Mouse (Mus musculus): Measurements from ENCODE around the gene Yars2.
"Not testable (repeated sequence)": the region's sequence is repeated elsewhere in the genome, so short reads cannot be mapped to it uniquely, and the experiment has no call there.

The Yars2 gene

DNA sequence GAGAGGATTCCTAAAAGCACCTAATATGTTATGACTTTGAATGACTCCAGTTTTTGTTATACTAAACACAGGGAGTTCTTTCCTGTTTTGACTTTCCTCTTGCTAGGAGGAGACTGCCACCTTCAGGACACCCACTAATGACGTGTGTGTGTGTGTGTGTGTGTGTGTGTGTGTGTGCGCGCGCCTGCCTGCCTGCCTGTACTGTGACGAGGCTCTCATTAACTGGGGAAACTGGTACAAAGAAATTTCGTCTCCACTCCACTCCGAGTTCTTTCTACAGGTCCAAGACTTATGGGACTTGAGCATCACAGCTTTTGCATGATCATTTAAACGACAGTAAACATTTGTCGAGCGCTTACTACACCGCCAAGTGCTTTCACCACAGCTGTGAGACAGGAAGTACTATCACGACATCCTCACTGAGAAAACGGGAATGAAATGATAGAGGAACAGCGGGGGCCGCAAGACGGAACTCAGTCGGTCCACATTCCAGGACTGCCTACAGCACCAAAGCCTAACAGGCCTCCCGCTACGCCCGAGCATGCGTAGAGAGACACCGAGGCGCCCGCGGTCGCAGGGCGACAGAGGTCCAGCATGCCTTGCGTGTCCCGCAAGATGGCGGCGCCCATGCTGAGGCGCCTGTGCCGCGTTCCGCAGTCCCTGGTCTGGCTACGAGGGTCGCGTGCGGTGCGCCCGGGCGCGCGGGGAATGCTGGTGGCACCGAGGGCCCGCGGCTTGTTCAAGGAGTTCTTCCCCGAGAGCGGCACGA is at the start of gene Yars2:
Yars2 (plus strand) TSS at position 597 of the 769 bp plus-strand sequence.
- DNase-seq = peak; percentile 95

DNA sequence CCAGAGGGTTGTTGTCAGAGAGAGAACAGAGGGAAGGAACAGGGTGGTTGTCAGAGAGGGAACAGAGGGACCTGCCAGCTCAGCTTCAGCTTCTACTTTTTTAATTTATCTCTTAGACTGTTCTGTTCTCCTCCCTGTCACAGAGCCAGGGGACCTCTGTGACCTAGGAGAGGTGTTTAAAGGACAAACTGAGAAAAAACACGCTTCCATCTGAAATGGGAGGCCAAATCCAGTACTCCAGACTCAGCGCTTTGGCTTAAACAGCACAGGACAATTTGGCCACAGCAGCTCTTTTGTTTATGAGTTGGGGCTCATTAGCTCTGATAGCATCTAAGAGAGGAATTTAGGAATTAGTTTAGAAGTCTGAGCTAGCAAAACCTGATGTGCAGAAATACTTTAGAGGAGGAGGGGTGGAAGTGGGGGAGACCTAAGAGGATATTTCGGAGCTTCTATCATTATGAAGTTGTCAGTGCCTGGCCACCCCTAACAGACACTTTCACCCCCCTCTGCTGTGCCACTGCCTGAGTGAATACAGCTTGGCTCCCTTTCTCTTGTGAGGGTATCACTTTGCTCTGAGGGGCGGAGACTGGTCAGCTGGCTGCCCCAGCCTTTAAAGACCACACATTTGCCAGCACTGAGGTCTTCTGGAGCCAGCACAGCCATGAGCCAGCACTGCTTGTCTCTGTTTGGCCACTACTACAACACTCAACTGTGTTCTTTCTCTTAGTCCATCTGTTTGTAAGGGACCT is 49.3 kb upstream of the Yars2 start:
- DNase-seq = peak; percentile 65

DNA sequence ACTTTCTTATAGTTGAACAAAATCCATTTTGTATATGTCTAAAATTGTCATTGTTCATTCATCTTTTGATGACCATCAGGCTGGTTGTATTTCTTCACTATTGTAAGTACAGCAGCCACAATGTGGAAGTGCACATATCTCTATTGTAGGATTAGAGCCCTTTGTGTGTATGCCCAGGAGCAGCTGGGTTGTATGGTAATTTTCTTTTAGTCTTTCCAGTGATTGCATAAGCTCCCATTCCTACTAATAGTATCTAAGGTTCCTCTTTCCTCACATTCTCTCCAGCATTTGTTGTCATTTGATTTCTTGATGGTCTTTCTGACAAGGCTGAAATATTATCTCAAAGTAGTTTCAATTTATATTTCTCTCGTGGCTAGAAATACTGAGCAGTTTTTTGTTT is 47.5 kb upstream of the Yars2 start:
- DNase-seq = no peak

DNA sequence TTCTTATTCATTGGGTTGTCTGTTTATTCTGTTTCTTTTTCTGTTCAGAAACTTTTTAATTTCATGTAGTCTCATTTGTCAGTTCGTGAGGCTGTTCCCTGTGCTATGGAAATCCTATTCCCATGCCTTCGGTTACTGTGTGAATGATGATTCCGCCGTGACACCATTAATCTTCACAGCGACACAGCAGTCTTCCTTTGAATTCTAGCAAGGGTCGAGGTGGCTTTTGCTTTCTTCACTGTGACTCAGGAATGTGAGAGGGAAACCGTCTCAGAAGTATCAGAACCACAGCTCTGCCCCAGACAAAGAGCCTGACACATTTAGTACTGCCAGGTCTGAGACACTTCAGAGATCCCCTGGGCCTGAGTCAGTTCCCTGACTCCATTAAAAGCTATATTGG is 46.9 kb upstream of the Yars2 start:
- no peak for DNase-seq

DNA sequence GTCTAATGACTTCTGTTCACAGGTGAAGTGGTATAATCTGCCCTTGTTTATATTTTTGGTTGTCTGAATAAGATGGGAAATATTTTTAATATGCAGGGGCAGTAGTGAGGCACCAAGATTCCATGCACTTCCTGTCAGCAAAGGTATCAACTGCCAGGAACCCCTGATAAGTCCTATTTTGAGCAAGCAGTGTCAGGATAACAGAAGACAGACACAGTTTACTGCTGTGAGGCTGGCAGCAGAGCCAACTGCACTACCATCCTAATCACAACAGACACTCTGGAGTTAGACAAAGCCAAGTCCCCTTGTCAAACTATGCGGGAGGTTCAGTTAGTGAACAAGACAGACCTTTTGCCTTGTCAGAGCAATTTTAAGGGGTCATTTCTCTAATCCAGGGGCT is 46.1 kb upstream of the Yars2 start:
- DNase-seq = no peak

DNA sequence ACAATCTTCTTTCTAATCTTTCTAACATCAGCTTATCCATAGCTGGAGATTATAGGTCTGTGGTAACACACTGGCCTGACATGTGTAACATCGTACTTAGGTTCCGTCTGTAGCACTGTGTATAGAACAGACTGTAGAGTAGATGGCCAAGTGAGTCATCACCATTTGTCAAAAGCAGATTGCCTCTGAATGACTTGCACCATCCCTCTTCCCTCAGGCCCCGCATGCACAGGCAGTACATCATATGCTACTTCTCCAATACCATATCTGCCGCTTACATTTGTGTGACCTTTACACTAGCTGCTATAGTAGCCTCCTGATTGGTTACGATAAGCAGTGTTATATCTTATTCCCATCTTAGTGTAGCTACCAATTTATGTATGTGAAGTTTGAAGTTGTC is 41.9 kb upstream of the Yars2 start:
- DNase-seq = no peak

DNA sequence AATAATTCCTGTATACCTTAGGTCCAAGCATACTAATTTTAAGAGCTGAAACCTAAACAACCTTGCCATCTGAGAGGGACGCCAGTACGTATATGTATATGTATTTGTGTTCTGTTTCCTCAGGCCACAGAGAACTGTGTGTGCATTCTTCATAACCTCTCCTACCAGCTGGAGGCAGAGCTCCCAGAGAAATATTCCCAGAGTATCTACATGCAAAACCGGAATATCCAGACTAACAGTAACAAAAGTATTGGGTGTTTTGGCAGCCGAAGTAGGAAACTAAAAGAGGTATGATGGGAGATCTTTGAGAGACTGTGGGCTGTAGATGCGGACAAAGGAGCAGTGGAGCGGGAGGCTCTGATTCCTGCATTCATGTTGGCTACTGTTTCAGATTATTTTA is 41.3 kb upstream of the Yars2 start:
- DNase-seq = no peak

DNA sequence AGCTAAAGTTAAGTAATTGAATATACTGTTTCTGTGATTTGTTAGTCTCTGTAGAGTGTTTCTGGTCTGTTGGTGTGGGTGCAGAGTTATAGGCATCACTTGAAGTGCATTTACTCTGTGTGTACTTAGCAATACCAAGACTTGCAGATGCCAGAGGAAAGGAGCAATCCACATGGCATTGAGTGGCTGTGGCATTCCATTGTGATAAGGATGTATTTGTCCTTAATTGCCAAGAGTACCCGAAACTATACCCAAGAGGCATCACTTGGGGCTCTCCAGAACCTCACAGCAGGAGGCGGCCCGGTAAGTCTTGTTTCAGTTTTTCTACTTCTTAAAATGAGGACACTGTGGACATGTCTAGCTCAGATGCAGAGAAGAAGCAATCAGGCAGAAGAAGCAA is 40.3 kb upstream of the Yars2 start:
- no peak for DNase-seq

DNA sequence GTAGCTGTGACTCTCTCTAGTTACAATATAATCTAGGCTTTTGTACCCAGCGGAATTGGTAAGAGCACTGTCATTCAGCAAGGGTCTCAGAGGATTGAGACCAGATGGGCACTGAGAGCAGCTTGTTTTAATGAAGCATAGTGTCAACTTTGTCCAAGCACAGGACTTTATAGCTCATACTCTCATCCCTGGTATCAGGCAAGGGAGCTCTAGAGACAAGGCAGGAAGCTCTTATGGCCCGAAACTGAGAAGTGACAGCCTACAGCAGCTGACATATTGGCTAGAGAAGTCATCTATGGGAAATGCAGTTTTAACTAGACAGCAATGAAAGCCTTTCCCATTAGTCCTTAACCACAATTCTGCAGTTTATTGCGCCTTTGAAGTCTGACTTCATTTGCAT is 29.8 kb upstream of the Yars2 start:
- no peak for DNase-seq

DNA sequence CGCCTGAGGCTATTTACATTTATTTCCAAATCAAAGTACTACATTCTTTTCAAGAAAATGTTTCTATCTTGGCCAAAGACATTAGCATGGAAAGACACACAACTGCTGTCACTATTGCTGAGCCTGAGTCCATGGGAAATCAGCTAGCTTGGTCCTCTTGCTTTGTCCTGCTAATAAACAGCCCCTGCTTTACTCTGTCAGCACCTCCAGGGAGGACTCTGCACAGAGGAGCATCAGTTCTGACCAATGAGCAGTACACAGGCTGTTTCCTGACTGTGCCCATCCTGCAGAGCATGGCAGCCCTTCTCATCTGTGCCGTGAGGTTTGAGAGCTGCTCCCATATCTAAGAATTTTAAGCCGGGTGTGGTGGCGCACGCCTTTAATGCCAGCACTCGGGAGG is 29.0 kb upstream of the Yars2 start:
- no peak for DNase-seq

DNA sequence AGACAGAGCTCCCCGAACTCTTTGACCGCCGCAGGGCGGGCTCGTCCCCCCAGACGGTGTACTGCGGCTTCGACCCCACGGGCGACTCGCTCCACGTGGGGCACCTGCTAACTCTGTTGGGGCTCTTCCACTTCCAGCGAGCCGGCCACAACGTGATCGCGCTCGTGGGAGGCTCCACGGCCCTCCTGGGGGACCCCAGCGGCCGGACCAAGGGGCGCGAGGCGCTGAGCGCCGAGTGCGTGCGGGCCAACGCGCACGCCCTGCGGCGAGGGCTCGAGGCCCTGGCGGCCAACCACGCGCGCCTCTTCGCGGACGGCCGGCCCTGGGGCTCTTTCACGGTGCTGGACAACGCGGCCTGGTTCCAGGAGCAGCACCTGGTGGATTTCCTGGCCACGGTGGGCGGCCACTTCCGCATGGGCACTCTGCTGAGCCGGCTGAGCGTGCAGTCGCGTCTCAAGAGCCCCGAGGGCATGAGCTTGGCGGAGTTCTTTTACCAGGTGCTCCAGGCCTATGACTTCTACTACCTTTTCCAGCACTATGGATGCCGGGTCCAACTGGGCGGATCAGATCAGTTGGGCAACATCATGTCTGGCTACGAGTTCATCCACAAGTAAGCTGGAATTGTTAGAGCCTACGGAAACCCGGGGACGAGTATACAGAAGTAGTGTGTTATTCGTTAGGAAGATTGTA is 518 bp downstream of the Yars2 start:
- no peak for DNase-seq

DNA sequence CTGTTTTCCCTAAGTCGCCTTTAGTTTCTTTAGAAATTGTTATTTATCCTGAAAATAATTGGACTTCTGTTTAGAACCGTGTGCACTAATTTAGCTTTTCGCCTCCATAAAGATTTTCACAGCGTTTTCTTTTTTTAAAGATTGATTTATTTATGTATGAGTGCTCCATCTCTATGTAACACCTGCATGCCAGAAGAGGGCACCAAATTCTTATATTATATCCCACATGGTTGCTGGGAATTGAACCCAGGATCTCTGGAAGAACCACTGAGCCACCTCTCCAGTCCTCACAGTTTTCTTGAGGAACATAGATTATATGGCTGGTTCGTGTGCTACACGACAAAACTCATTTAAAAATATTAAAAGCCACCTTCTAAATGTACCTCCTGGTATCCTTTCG is 1.1 kb downstream of the Yars2 start:
- DNase-seq = peak; percentile 24

DNA sequence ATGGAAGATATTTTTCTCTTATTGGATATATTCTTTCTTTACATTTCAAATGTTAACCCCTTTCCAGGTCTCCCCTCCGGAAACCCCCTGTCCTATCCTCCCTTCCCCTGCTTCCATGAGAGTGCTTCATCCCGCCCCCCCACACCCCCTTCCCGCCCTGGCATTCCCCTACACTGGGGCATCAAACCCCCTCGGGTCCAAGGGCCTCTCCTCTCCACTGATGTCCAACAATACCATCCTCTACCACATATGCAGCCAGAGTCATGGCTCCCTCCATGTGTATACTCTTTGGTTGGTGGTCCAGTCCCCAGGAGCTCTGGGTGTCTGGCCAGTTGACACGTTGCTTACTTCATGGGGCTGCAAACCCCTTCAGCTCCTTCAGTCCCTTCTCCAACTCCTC is 8.6 kb downstream of the Yars2 start:
- DNase-seq = no peak

DNA sequence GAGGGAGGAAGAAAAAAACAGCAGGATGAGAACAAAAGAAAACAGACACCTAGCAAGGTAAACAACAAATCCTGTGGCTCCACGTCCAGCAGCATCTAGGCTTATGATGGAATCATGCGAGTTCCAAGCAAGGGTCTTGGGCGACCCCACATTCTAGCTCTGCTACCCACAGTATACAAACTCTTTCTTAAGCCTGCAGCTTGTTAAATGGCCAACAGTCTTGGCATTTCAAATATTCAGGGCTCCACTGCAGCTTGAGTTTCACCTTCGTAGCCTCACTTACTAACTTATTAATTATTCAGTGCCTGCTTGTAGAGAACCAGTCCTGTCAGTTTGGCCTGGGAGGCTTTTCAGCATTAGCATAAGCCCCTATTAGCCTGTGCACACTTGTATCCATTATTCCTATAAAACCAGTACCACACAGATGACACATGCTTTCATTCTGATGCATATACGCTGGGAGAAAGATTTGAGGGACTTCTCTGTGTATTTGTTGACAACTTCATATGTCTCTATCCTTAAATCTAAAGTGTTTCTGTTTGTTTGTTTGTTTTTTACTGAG is 23.1 kb downstream of the Yars2 start:
- no peak for DNase-seq

DNA sequence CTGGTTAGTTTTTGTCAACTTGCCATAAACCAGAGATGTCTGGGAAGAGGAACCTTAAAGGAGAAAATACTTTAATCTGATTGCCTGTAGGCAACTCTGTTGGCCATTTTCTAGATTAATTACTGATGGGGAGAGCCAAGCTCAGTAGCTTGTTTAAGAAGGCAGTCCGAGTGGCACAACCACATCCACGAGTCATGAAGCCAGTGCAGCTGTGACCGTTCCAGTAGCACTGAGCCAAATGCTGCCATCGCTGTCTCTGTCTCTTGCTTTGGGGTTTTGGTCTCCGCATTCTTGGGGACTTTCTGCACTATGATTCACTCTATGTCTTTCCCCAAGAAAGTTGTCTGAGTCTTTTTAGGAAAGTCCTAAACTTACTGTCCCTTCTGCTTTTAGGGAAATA is 43.7 kb downstream of the Yars2 start:
- no peak for DNase-seq

DNA sequence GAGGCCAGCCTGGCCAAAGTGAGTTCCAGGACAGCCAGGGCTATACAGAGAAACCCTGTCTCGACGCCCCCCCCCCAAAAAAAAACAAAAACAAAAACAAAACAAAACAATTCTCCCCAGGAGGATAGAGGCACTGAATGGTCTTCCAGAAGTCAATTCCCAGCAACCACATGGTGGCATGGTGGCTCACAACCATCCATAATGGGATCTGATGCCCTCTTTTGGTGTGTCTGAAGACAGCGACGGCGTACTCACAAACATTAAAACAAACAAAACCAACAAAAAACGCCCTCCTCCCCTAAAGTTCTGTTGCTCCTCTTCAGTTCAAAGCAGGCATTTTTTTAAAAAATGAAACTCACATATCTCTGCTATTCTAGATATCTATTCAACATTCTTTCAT is 55.1 kb downstream of the Yars2 start:
- DNase-seq = peak; percentile 15

DNA sequence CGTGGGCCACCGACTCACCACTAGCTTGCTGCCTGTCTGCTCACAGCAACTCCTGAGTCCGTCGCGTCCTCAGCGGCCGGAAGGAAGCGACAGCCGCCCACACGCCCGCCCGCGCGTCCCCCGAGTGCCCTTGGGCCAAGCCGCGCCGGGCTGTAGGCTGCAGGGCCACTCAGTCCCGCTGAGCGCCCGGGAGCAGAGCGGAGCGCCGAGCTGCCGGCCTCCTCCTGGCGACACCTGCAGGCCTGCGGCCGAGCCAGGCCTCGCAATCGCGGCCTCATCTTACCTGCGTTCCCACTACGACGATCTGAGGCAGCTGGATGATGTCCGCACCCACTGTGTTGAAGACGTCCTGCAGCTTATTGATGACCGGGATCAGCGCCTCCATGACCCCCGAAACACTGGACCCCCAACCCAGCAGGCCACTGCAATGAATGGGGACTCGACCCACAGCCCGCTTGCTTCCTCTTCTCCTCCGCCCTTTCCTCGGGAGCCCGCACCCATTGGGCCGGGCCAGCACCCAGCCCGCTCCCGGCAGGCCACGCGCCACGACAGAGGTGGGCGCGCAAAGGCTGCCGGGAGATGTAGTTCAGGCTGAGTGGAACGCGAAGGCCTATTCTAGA is 55.8 kb downstream of the Yars2 start, which contains the start of gene Dnm1l:
Dnm1l (minus strand) TSS at position 479 of the 620 bp plus-strand sequence.
- peak; percentile 93 for DNase-seq

DNA sequence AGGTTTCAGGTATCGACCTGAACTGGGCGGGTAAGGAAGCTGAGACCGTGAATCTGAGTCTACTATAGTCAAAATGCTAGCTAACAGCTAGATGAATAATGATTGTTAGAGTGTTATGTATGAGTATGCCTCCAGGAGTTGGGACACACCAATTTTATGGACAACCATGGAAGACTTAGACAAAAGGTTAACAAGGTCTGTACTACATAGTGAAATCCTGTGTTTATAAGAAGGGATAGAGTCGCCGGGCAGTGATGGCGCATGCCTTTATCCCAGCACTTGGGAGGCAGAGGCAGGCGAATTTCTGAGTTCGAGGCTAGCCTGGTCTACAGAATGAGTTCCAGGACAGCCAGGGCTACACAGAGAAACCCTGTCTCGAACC is 56.3 kb downstream of the Yars2 start:
- DNase-seq = not testable (repeated sequence)

Measured in retina, postnatal 1 day (tissue).